Mouse (Mus musculus): ENCODE results near the gene Tulp1.

DNA sequence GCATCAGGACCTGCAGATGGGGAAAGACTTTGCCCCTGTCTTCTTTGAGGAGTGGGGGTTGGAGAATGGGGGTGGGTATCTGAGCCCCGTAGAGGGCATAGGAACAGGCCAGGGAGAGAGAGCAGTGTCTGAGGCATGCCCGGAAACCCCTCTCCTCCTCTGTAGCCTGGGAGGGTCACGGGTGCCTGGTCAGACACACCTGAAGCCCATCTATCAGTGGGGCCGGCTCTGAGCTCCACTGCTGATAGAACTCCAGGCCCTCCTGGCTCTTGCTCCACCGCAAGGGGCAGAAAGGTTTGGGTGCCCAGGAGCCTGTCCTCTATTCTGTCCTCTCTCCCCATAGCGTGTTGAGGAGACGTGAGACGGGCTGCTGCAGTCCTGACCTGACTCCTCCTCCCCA, 39.3 kb downstream of the Tulp1 start:
- TF ChIP-seq CTCF (IDR thresholded peaks at IDR 0.05; ENCODE audit: low read depth, low read length) = no peak
- no peak for TF ChIP-seq POLR2A (IDR thresholded peaks at IDR 0.05; ENCODE audit: borderline replicate concordance, low read depth, low read length)

All from bone marrow macrophage, adult 2 months (primary cell).